Mouse (Mus musculus): Measurements from ENCODE around the gene Kdm2b.

Kdm2b gene

DNA sequence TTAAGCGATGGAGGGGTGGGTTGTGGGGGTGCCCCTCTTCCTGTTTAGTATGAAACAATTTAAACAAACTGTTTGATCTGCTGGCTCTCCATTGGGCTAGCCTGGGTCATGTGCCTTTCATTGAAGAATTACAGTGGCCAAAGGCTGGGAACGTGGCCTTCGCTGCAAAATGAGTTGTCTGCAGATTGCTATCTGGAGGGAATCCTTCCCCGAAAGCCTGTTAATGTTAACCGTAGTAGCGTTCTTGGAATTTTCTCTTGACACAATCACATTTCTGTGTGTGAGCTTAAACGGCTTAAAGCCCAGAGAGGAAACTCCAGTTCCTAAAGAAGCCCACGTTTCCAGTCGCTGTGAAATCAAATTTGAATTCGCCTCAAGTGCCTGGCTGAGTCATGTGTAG, 156.6 kb downstream of the Kdm2b start:
- no peak for DNase-seq (ENCODE audit: low spot score)

DNA sequence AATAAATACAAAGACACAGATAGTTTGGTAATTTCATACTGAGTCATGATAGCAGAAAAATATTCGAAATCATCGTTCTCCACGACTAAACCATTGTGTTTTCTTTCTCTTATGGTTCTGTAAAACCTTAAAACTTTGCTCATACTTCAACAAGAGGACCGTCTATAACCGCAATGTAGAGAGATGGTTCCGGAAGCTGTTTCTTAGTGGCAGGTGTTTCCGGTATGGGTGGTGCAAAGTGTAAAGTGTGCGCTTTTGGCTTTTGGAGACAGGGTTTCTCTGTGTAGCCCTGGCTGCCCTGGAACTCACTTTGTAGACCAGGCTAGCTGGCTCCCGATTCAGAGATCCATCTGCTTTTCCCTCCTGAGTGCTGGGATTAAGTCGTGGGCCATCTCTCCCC, 157.1 kb downstream of the Kdm2b start:
- no peak for DNase-seq (ENCODE audit: low spot score)

DNA sequence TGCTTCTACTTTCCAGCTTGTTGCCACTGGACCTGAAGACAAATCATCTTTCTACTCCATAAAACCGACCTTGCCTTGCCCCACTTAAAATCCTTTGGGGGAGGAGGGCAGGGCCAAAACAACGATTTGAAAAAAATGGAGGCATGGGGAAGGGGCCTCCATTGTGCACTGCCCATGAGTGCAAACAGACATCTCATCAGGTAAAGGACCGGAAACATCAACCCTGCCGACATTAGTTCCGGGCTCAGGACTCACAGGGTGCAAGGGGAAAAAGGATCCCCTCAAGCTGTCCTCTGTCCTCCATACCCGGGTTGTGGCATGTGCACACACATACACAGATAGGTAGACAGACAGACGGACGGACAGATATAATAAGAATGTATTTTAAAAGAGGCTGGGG, 164.5 kb downstream of the Kdm2b start:
- DNase-seq (ENCODE audit: low spot score), result no peak

- no peak for DNase-seq (ENCODE audit: low spot score)
Observed at GRCm38 (mm10) chr5:122824450-122824849, 165.2 kb downstream of the Kdm2b start.

- no peak for DNase-seq (ENCODE audit: low spot score)
Observed at GRCm38 (mm10) chr5:122823976-122824375, 165.6 kb downstream of the Kdm2b start.

DNA sequence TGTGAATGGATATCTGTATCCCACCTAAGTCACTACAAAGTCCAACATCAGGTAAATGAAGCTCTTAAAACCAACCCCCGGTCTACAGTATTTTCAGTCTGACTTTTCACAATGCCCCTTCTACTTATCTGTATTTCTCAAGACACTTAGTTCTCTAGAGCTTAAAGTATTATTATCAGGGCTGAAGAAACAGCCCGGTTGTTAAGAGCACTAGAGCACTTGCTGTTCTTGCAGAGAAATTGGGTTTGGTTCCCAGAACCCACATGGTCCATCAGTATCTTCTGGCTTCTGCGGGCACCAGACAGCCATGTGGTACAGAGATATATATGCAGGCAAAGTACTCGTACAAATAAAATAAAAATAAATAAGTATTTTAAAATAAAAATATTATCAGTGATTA, 167.2 kb downstream of the Kdm2b start:
- no peak for DNase-seq (ENCODE audit: low spot score)

DNA sequence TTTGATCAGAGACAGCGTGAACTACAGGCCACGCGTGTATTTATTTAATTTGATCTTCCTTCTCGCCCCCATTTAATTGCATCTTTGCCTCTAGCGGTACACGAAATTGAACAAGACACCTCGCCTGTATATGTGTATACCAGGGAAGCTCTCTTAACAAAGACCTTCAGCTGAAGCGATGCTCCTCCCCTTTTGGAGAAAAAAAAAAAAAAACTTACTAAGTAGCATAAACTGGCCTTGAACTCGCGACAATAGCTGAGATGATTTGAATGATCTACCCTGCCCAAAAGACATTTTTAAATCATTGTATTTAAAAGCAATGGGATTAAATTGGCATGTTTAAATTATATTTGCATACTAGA, 168.1 kb downstream of the Kdm2b start:
- no peak for DNase-seq (ENCODE audit: low spot score)

- peak; percentile 88 for DNase-seq (ENCODE audit: low spot score)
Observed at GRCm38 (mm10) chr5:122820777-122821523, 168.7 kb downstream of the Kdm2b start, which contains the start of gene Anapc5. Gene Anapc5 (minus strand): TSS chr5:122821339.

Measured in ovary, postnatal 36 days (tissue).